Mouse (Mus musculus) adrenal gland (tissue): ENCODE measurements around the gene Slco4c1.

Source experiments
- intact Hi-C: fragments of 180-260 bp; cut with DNase I; formaldehyde crosslinking; loops from one replicate; pipeline ENCODE4 v1.15.1; 2025
- long read RNA-seq, 2 experiments: library from polyadenylated mRNA; unstranded; transcript quantifications; one replicate each; pipeline ENCODE4 v2.0.0; 2020; ENCODE audit warnings: borderline replicate concordance in 1 of 2; ENCODE audit not compliant: insufficient replicate concordance in 1 of 2

Slco4c1 gene
- long read RNA-seq, experiment 1 = 0 reads
- long read RNA-seq, experiment 2 = 0 reads

GRCm38 (mm10) chr1:96871528-96872360 is at the start of gene Slco4c1:
TSS of gene Slco4c1 (minus strand) at chr1:96872171.
- intact Hi-C loops = no loop called here

- intact Hi-C loops = no loop called here
These were observed 45.4 kb upstream of the Slco4c1 start for GRCm38 (mm10) chr1:96917333-96917732.

- intact Hi-C loops = no loop called here
These were observed 11.8 kb upstream of the Slco4c1 start for GRCm38 (mm10) chr1:96883788-96884187.

- intact Hi-C loops = no loop called here
These were observed 6.6 kb upstream of the Slco4c1 start for GRCm38 (mm10) chr1:96878572-96878971.

- intact Hi-C loops = no loop called here
These were observed 4.1 kb upstream of the Slco4c1 start for GRCm38 (mm10) chr1:96876076-96876475.

- intact Hi-C loops = no loop called here
These were observed 2.7 kb upstream of the Slco4c1 start for GRCm38 (mm10) chr1:96874636-96875035.

GRCm38 (mm10) chr1:96872361-96872693 is 356 bp upstream of the Slco4c1 start:
- intact Hi-C loops = no loop called here

GRCm38 (mm10) chr1:96870764-96871307 is 1.1 kb downstream of the Slco4c1 start:
- intact Hi-C loops = no loop called here

GRCm38 (mm10) chr1:96868722-96869121 is 3.2 kb downstream of the Slco4c1 start:
- intact Hi-C loops = no loop called here

GRCm38 (mm10) chr1:96866002-96866401 is 6.0 kb downstream of the Slco4c1 start:
- intact Hi-C loops = no loop called here

- intact Hi-C loops = no loop called here
These were observed 7.9 kb downstream of the Slco4c1 start for GRCm38 (mm10) chr1:96864120-96864519.

GRCm38 (mm10) chr1:96859995-96860684 is 11.8 kb downstream of the Slco4c1 start:
- intact Hi-C loops = no loop called here

- intact Hi-C loops = no loop called here
These were observed 18.4 kb downstream of the Slco4c1 start for GRCm38 (mm10) chr1:96853541-96853940.

- intact Hi-C loops = no loop called here
These were observed 22.9 kb downstream of the Slco4c1 start for GRCm38 (mm10) chr1:96849101-96849500.

GRCm38 (mm10) chr1:96848606-96849005 is 23.4 kb downstream of the Slco4c1 start:
- intact Hi-C loops = no loop called here

GRCm38 (mm10) chr1:96846727-96847126 is 25.2 kb downstream of the Slco4c1 start:
- intact Hi-C loops = loop anchor here (2.0 kb wide), 1 partner anchor 172 kb away; no protein-coding TSS in a partner anchor

- intact Hi-C loops = no loop called here
These were observed 66.7 kb downstream of the Slco4c1 start for GRCm38 (mm10) chr1:96805287-96805727.

- intact Hi-C loops = no loop called here
These were observed 70.4 kb downstream of the Slco4c1 start for GRCm38 (mm10) chr1:96801595-96801994.

- intact Hi-C loops = no loop called here
These were observed 77.3 kb downstream of the Slco4c1 start for GRCm38 (mm10) chr1:96794690-96795089.

GRCm38 (mm10) chr1:96794290-96794689 is 77.7 kb downstream of the Slco4c1 start:
- intact Hi-C loops = no loop called here

GRCm38 (mm10) chr1:96789268-96789667 is 82.7 kb downstream of the Slco4c1 start:
- intact Hi-C loops = no loop called here

- intact Hi-C loops = no loop called here
These were observed 97.8 kb downstream of the Slco4c1 start for GRCm38 (mm10) chr1:96774174-96774573.
